Mouse (Mus musculus) midbrain, embryonic 11.5 days (tissue): ENCODE measurements around the gene Mien1. TPM values are rescaled to one million over a fixed set of nuclear protein-coding genes. Genes with fewer than 3 reads are reported as not detected.
A peak's percentile ranks its signal among the peaks of the same experiment; 100 is the strongest.

ENCODE experiments used
- ATAC-seq: fragments of 200-750 bp; cut with Nextera tagmentation; 2 replicates; pipeline ENCODE4 v1.8.0; 2017; ENCODE audit warnings: moderate TSS enrichment, moderate library complexity; ENCODE audit not compliant: low FRiP score
- DNase-seq: peaks from one replicate; pipeline ENCODE4 v3.0.0; 2015; ENCODE audit warnings: low spot score; ENCODE audit errors: missing footprints
- H3K27ac ChIP-seq: fragments of 300-500 bp; sonication (generic); 2 replicates; pipeline ENCODE4 v1.5.1; 2014; ENCODE audit warnings: low read depth, low read length
- H3K27me3 ChIP-seq: fragments of 300-500 bp; sonication (generic); 2 replicates; pipeline ENCODE4 v1.6.1; 2014; ENCODE audit warnings: mild to moderate bottlenecking, low read length, moderate library complexity, mixed read lengths; ENCODE audit not compliant: control insufficient read depth, insufficient read depth
- H3K36me3 ChIP-seq: fragments of 300-500 bp; sonication (generic); 2 replicates; pipeline ENCODE4 v1.6.1; 2014; ENCODE audit warnings: mild to moderate bottlenecking, low read length, moderate library complexity, mixed read lengths; ENCODE audit not compliant: control insufficient read depth, insufficient read depth
- H3K4me1 ChIP-seq: fragments of 300-500 bp; sonication (generic); 2 replicates; pipeline ENCODE4 v1.6.1; 2014; ENCODE audit warnings: low read length; ENCODE audit not compliant: control insufficient read depth, insufficient read depth
- H3K4me2 ChIP-seq: fragments of 300-500 bp; sonication (generic); 2 replicates; pipeline ENCODE4 v1.6.1; 2014; ENCODE audit warnings: mild to moderate bottlenecking, moderate library complexity
- H3K4me3 ChIP-seq: fragments of 300-500 bp; sonication (generic); 2 replicates; pipeline ENCODE4 v1.5.1; 2014; ENCODE audit warnings: low read depth, low read length
- H3K9ac ChIP-seq: fragments of 300-500 bp; sonication (generic); 2 replicates; pipeline ENCODE4 v1.6.1; 2014; ENCODE audit warnings: low read length
- H3K9me3 ChIP-seq: fragments of 300-500 bp; sonication (generic); 2 replicates; pipeline ENCODE4 v1.6.1; 2016; ENCODE audit warnings: low read length; ENCODE audit not compliant: control insufficient read depth
- WGBS: fragments of 180-500 bp; shearing (Covaris S2); extraction: QIAGEN DNeasy Blood & Tissue Kit; methylation state at CpG from one replicate; pipeline ENCODE4 v1.1.7; 2014; 5-methylcytosine and 5-hydroxymethylcytosine counted together
- polyA plus RNA-seq: library from polyadenylated mRNA; unstranded; fragments of >200 nt; fragmentation: Nextera tagmentation; extraction: Ambion mirVana; gene quantifications from 2 replicates; pipeline ENCODE4 v1.2.1, GENCODE M21; 2014

Mien1 gene
- polyA plus RNA-seq, 1 experiment from 2014 or later, result 145 TPM

DNA sequence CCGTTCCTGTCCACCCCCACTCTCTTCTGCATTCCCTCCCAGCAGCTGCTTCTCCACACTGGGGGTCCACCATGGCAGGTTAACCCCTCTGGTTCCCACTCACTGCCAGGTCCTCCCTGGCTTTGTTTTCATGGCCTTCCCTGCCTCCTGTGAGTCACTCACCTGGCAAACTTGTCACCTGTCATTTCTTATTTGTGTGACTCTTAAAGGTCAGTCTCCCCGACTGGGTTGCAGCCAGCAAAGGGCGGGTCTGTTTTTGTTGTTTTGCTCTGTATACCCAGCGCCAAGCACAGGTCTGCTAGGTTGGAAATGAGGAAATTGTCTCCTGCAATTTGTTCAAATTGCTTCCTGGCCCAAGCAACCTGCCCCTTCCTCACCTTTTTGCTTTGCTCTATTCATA, 6.9 kb upstream of the Mien1 start:
- Histone ChIP-seq H3K27ac (no peak overlapping the region), H3K36me3 (no peaks in the 10 kb centered on the region), H3K4me3 (no peak overlapping the region), H3K27me3 (peaks cover 12% of the 10 kb centered on the region), H3K9ac (no peak overlapping the region), H3K9me3 (no peaks in the 10 kb centered on the region), H3K4me1 (0 out of 2 replicates have a peak, but pooled peaks cover 2% of the 10 kb centered on the region), H3K4me2 (no peak overlapping the region)
- no peak for ATAC-seq
- DNase-seq, result no peak
- 54% methylated on average over 4 of the region's 4 CpGs for WGBS

DNA sequence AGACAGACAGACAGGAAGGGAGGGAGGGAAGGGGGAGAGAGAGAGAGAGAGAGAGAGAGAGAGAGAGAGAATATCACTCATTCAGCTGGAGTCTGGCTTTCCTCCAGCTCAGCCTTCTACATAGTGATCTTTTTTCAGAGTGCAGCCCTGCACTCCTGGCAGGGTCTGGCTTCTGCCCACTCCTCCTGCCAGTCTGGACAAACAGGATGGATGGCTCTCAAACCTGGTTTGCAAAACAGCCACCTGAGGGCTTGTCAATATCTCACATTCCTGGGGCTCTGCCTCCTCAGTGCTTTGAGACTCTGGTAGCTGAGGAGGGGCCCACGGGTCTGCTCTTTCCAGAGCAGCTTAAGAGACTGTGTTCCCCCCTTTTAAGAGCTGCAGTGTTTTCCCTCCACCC, 6.4 kb upstream of the Mien1 start:
- DNase-seq (no peak), ATAC-seq (no peak)
- Histone ChIP-seq H3K4me2 (no peak overlapping the region), H3K27ac (no peak overlapping the region), H3K4me1 (0 out of 2 replicates have a peak, but pooled peaks cover 2% of the 10 kb centered on the region), H3K27me3 (peaks cover 12% of the 10 kb centered on the region), H3K9me3 (no peaks in the 10 kb centered on the region), H3K36me3 (no peaks in the 10 kb centered on the region), H3K9ac (no peak overlapping the region), H3K4me3 (no peak overlapping the region)
- WGBS, result 60% methylated on average over 1 of the region's 1 CpGs

GRCm38 (mm10) chr11:98443688-98444087, 4.9 kb upstream of the Mien1 start:
- H3K36me3 ChIP-seq, result no peaks in the 10 kb centered on the region
- ATAC-seq (no peak), DNase-seq (no peak)
- H3K9ac ChIP-seq, result no peak overlapping the region
- 93% methylated on average over 1 of the region's 1 CpGs for WGBS
- no peak overlapping the region for H3K4me3 ChIP-seq
- no peak overlapping the region for H3K27ac ChIP-seq
- no peaks in the 10 kb centered on the region for H3K9me3 ChIP-seq
- H3K4me1 ChIP-seq, result 0 out of 2 replicates have a peak, but pooled peaks cover 2% of the 10 kb centered on the region
- H3K4me2 ChIP-seq, result no peak overlapping the region
- H3K27me3 ChIP-seq, result peaks cover 12% of the 10 kb centered on the region

DNA sequence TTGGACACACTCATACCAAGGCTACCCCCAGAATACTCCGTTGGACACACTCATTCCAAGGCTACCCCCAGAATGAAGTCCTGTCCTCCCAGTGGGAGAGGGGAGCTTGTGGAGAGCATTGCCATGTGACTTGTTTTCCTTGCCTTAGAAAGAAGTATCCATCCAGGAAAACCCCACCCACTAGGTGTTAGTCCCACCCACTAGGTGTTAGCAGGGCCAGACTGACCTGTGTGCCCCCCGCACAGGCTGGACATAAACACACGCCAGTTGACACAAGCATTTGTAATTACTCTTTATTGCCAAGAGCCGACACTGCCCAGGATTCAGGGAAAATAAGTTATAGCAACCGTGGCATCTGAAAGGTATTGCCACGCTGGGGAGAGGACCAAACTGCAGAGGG, 1.4 kb downstream of the Mien1 start:
- WGBS, result 89% methylated on average over 6 of the region's 6 CpGs

GRCm38 (mm10) chr11:98435723-98436122, 3.1 kb downstream of the Mien1 start:
- 91% methylated on average over 9 of the region's 9 CpGs for WGBS
- DNase-seq, result no peak
- H3K36me3 ChIP-seq, result no peaks in the 10 kb centered on the region

More for the DNA sequence above, 1.4 kb downstream of the Mien1 start:
- Histone ChIP-seq H3K36me3 (no peaks in the 10 kb centered on the region), H3K9ac (no peak overlapping the region), H3K4me1 (peaks cover 7% of the 10 kb centered on the region; the same call in 1 of the 2 replicates), H3K27me3 (no peaks in the 10 kb centered on the region), H3K9me3 (no peaks in the 10 kb centered on the region), H3K4me2 (no peak overlapping the region), H3K27ac (no peak overlapping the region), H3K4me3 (no peak overlapping the region)
- ATAC-seq (no peak), DNase-seq (peak; percentile 54)

DNA sequence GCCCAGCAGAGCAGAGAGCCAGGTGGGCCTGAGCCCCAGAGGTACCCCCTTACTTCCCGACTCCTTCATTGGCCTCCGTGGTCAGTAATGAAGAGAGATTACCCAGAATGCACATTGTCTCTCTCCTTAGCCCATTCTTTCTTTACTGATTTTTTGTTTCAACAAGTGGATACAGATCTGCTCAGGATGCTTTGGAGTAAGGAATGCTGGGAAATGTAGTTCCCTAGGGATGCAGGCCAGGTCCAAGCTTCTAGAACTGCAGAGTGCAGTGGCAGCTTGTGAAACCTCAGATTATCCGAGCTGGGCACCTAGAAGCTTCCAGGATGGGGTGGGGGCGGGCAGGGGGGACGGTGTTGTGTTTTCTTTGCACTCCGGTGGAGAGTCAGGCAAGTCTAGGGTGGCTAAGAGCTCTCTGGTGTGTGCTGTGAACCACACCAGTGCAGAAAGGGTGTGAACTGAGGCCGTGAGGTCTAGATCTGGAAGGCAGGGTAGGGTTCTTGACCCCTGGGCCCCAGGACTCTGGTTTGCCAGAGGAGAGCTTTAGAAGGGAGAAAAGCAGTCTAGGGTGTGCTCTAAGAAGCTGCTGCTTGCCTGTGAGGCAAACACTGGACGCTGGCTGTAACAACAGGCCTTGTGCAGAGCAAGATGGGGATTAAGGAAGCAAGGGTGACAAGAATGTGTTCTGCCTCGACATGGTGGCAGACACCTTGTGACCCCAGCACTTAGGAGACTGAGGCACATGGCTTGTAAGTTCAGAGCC, 6.9 kb downstream of the Mien1 start:
- DNase-seq (peak; percentile 51), ATAC-seq (no peak)
- H3K27ac ChIP-seq, result no peak overlapping the region
- no peaks in the 10 kb centered on the region for H3K36me3 ChIP-seq
- WGBS, result 89% methylated on average over 9 of the region's 9 CpGs
- H3K4me3 ChIP-seq, result no peak overlapping the region
- no peaks in the 10 kb centered on the region for H3K9me3 ChIP-seq
- no peaks in the 10 kb centered on the region for H3K4me1 ChIP-seq
- no peaks in the 10 kb centered on the region for H3K27me3 ChIP-seq
- H3K4me2 ChIP-seq, result no peak overlapping the region
- H3K9ac ChIP-seq, result no peak overlapping the region

More at GRCm38 (mm10) chr11:98435723-98436122, 3.1 kb downstream of the Mien1 start:
- Histone ChIP-seq H3K4me2 (no peak overlapping the region), H3K27me3 (no peaks in the 10 kb centered on the region), H3K9me3 (no peaks in the 10 kb centered on the region), H3K4me1 (peaks cover 7% of the 10 kb centered on the region; the same call in 1 of the 2 replicates), H3K27ac (no peak overlapping the region), H3K4me3 (no peak overlapping the region), H3K9ac (no peak overlapping the region)
- no peak for ATAC-seq

DNA sequence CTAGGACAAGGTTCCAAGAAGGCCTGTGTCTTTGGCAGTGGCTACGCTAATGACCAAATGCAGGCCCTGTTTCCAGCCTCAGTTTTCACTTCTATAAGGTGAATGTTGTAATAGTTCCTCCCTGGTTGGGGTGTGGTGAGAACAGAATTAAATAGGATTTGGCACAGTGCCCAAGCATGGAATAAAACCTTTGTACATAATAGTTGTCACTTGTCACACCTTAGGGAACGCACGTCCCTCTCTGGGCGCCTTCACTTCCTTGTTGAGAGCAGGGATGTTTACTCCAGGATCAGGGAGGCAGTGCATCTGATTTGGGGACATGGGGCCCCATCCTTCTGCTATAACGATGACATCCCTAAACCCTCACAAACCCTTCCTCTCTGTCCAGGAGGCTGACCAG, 10.4 kb downstream of the Mien1 start:
- whole genome bisulfite sequencing, result 91% methylated on average over 5 of the region's 5 CpGs
- H3K4me1 ChIP-seq, result no peaks in the 10 kb centered on the region
- H3K36me3 ChIP-seq, result no peaks in the 10 kb centered on the region
- no peak overlapping the region for H3K4me2 ChIP-seq
- H3K27ac ChIP-seq, result no peak overlapping the region
- no peak overlapping the region for H3K9ac ChIP-seq
- no peaks in the 10 kb centered on the region for H3K27me3 ChIP-seq
- no peak for DNase-seq
- H3K4me3 ChIP-seq, result no peak overlapping the region
- no peaks in the 10 kb centered on the region for H3K9me3 ChIP-seq
- ATAC-seq, result no peak

DNA sequence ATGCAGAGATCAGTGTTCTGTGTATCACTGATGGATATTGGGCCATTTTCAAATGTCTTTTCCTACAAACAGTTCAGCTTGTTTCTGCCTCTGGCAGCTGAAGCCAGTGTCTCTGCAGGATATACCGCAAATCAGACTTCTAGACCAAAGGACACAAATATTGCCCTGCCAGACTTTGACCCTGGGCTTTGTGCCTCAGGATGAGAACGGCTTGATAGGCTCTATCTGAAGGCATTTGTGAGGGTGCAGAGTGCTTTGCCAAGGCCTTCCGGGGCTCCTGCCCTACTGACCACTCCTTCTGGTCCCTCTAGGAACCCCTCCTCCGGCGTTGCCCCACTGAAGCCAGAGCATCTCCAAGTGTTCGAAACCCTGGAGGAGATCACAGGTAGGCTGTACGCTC, 12.2 kb downstream of the Mien1 start:
- Histone ChIP-seq H3K9me3 (no peaks in the 10 kb centered on the region), H3K4me3 (no peak overlapping the region), H3K27ac (no peak overlapping the region), H3K4me1 (no peaks in the 10 kb centered on the region), H3K4me2 (no peak overlapping the region), H3K9ac (no peak overlapping the region), H3K36me3 (no peaks in the 10 kb centered on the region), H3K27me3 (no peaks in the 10 kb centered on the region)
- DNase-seq (no peak), ATAC-seq (no peak)
- WGBS, result 91% methylated on average over 7 of the region's 7 CpGs

DNA sequence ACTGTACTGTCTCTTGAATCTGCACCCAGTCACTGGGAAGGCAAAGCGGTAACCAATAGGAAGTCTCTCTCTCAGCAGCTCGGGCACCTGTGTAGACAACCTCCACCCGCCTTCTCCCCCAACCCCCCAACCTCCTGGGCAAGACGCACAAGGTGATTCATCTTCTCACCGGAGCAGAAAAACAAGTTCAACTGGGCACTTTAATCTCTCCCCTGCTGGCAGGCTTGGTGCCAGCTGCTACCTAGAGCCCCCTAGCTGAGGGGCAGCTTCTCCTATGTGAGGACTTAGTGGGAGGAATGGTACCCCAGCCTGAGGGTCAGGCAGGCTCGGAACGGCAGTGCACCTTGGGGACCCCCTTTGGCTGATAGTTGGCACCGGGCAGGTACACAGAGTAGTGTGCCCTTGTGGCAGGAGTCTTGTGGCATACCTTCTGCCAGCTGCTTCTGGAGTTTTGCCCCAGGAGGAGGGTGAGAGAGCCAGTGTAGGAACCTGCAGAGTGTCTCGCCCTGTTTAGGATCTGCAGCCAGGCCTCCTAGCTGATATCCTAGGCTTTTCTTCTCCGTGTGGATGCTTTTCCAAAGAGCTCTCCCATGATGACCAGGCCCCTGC, 19.7 kb downstream of the Mien1 start:
- Histone ChIP-seq H3K9ac (no peak overlapping the region), H3K4me3 (no peak overlapping the region), H3K36me3 (no peaks in the 10 kb centered on the region), H3K27me3 (no peaks in the 10 kb centered on the region), H3K27ac (no peak overlapping the region), H3K4me2 (no peak overlapping the region), H3K4me1 (peaks cover 3% of the 10 kb centered on the region; the same call in 1 of the 2 replicates), H3K9me3 (no peaks in the 10 kb centered on the region)
- 88% methylated on average over 10 of the region's 10 CpGs for WGBS
- no peak for ATAC-seq
- no peak for DNase-seq
